Mouse (Mus musculus) limb, embryonic 14.5 days (tissue): Measurements from ENCODE around the gene Ankrd6. TPM values are rescaled to one million over a fixed set of nuclear protein-coding genes. Genes with fewer than 3 reads are reported as not detected.

ENCODE experiments used
- ATAC-seq: fragments of 200-750 bp; cut with Nextera tagmentation; 2 replicates; pipeline ENCODE4 v1.8.0; 2017; ENCODE audit warnings: low read depth, moderate number of reproducible peaks, moderate TSS enrichment; ENCODE audit not compliant: low FRiP score
- DNase-seq: peaks from one replicate; pipeline ENCODE4 v3.0.0-alpha.2; 2015; ENCODE audit warnings: low spot score
- H3K27ac ChIP-seq: fragments of 300-500 bp; sonication (generic); replicated peaks from 2 replicates; pipeline ENCODE4 v1.5.1; 2014; ENCODE audit warnings: low read depth, mild to moderate bottlenecking, low read length, moderate library complexity, mixed read lengths
- H3K27me3 ChIP-seq: fragments of 300-500 bp; sonication (generic); 2 replicates; pipeline ENCODE4 v1.6.1; 2014; ENCODE audit warnings: low read length, mixed read lengths; ENCODE audit not compliant: control insufficient read depth, insufficient read depth
- H3K36me3 ChIP-seq: fragments of 300-500 bp; sonication (generic); 2 replicates; pipeline ENCODE4 v1.6.1; 2014; ENCODE audit warnings: mild to moderate bottlenecking, low read length, moderate library complexity, mixed read lengths; ENCODE audit not compliant: control insufficient read depth, insufficient read depth
- H3K4me1 ChIP-seq: fragments of 300-500 bp; sonication (generic); 2 replicates; pipeline ENCODE4 v1.6.1; 2014; ENCODE audit warnings: antibody characterized with exemption, low read length, mixed read lengths; ENCODE audit not compliant: control insufficient read depth, insufficient read depth
- H3K4me2 ChIP-seq: fragments of 300-500 bp; sonication (generic); replicated peaks from 2 replicates; pipeline ENCODE4 v1.6.1; 2014; ENCODE audit warnings: low read depth, mild to moderate bottlenecking, low read length, moderate library complexity; ENCODE audit not compliant: severe bottlenecking
- H3K4me3 ChIP-seq: fragments of 300-500 bp; sonication (generic); replicated peaks from 2 replicates; pipeline ENCODE4 v1.5.1; 2014; ENCODE audit warnings: low read length
- H3K9ac ChIP-seq: fragments of 300-500 bp; sonication (generic); 2 replicates; pipeline ENCODE4 v1.6.1; 2014; ENCODE audit warnings: mild to moderate bottlenecking, low read depth, low read length, moderate library complexity; ENCODE audit not compliant: severe bottlenecking
- H3K9me3 ChIP-seq: fragments of 300-500 bp; sonication (generic); 2 replicates; pipeline ENCODE4 v1.6.1; 2016; ENCODE audit warnings: low read length; ENCODE audit not compliant: control insufficient read depth
- POLR2A ChIP-seq: fragments of 200-500 bp; IDR thresholded peaks from 2 replicates; pipeline ENCODE4 v1.8.0; 2012; ENCODE audit warnings: inconsistent platforms, mild to moderate bottlenecking, moderate library complexity, borderline replicate concordance; ENCODE audit not compliant: insufficient read depth, insufficient read length; ENCODE audit errors: extremely low read depth
- WGBS: fragments of 180-500 bp; shearing (Covaris S2); extraction: QIAGEN DNeasy Blood & Tissue Kit; methylation state at CpG from one replicate; pipeline ENCODE4 v1.1.7; 2014; 5-methylcytosine and 5-hydroxymethylcytosine counted together
- polyA plus RNA-seq, 2 experiments: library from polyadenylated mRNA; depleted of rRNA in 1 of 2; stranded (reverse) in 1 of 2; unstranded in 1 of 2; fragments of >200 nt; fragmentation: Nextera tagmentation in 1 of 2; extraction: Ambion mirVana in 1 of 2; gene quantifications; 2 replicates each; pipeline versions ENCODE4 v1.2.1 to v1.2.3; 2012 to 2014

The Ankrd6 gene
- polyA plus RNA-seq, 2 experiments = 4.9 to 10.9 TPM

DNA sequence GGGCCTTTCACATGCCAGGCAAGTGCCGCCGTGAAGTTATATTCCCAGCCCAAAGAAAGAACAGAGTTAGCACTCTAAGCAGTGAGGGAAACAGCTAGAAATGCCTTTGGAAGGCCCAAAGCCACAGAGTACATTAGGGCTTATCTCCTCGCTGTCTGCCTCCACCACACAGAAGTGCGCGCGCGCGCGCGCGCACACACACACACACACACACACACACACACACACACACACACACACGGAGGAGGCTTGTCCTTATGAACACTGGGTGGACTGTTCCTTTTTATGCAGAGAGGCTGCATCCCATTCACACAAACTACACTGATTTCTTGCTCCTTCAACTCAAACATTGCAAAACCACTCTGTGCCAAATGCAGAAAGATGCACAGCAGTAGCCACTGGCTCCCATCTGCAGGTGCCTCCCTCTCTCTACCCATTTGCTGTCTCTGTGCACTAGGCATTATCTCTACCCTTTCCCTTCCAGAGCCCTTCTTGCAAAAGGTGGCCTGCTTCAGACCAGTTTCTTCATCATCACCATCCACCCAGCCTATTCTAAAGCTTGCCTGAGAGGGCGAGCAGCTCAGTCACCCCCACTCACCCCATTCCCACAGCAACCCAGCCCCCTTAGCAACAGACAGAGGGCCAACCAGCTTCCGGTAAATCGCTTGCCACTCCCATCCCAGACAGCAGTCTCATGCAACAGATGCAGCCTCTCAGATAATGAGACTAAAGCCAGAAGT, 88.5 kb downstream of the Ankrd6 start:
- H3K4me1 ChIP-seq = peaks cover 9% of the 10 kb centered on the region
- H3K4me3 ChIP-seq = no peak overlapping the region
- H3K9me3 ChIP-seq = no peaks in the 10 kb centered on the region
- no peak for DNase-seq
- H3K4me2 ChIP-seq = no peak overlapping the region
- no peak overlapping the region for H3K27ac ChIP-seq
- whole genome bisulfite sequencing = 68% methylated on average over 15 of the region's 15 CpGs
- no peaks in the 10 kb centered on the region for H3K36me3 ChIP-seq
- TF ChIP-seq POLR2A = no peak
- ATAC-seq = no peak
- no peak overlapping the region for H3K9ac ChIP-seq
- H3K27me3 ChIP-seq = no peaks in the 10 kb centered on the region

DNA sequence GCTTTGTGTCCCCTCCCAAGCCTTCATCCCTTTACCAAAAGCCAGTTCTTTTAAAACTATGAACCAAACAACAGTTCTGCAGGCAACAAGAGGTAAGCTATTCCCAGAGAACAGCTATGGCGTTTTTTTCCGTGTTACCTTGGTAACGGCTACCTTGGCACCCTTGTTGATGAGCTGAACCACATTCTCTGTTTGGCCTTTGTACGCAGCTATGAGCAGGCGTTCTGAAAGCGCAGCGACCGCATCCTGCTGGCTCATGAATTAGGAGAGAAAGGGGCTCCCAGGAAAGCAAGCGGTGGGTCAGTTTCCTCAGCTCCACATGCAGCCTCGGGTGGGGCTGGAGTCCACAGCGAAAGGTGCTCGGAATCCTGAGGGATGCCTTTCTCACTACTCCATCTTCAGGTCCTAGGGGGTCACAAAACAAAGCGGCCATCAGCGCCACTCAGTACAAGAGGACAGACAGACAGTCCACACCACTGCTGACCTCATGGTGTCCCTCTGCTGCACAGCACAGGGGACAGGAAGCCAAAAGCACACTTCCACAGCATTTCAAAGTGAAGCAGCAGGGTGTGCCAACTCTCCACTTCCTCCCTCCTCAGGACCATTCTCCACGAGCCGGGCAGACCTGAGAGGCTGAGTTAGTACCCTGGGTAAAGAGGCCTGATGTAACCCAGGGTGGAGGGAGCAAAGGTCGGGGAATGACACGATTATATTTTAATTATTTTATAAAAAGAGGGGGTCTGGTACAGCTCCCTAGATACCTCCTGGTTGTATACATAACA, 90.3 kb downstream of the Ankrd6 start:
- DNase-seq (no peak), ATAC-seq (no peak)
- TF ChIP-seq POLR2A = no peak
- no peak overlapping the region for H3K4me2 ChIP-seq
- H3K4me3 ChIP-seq = no peak overlapping the region
- no peaks in the 10 kb centered on the region for H3K36me3 ChIP-seq
- no peaks in the 10 kb centered on the region for H3K27me3 ChIP-seq
- H3K4me1 ChIP-seq = peaks cover 9% of the 10 kb centered on the region
- H3K27ac ChIP-seq = no peak overlapping the region
- no peak overlapping the region for H3K9ac ChIP-seq
- no peaks in the 10 kb centered on the region for H3K9me3 ChIP-seq
- WGBS = 73% methylated on average over 18 of the region's 18 CpGs

DNA sequence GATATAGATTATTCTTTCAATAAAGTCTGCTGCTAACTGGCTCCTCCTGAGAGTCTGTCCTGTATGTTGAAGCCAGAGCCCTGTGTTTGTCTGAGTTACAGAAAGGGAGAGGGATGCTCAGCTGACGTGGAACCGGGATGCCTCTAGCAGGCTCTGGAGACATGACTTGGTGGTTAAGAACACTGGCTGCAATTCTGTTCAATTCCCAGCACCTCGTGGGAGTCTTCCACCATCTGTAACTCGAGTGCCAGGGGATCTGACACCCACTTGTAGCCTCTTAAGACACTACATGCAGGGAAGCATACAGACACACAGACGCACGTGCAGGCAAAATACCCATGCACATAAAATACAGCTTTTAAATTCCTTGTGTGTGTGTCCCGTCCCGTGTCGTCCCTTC, 95.1 kb downstream of the Ankrd6 start:
- no peak for DNase-seq
- no peak for TF ChIP-seq POLR2A
- H3K9me3 ChIP-seq = no peaks in the 10 kb centered on the region
- H3K4me2 ChIP-seq = no peak overlapping the region
- 46% methylated on average over 9 of the region's 9 CpGs for WGBS
- H3K36me3 ChIP-seq = no peaks in the 10 kb centered on the region
- H3K4me1 ChIP-seq = peaks cover 6% of the 10 kb centered on the region
- no peak for ATAC-seq
- H3K27ac ChIP-seq = no peak overlapping the region
- H3K9ac ChIP-seq = no peak overlapping the region
- H3K4me3 ChIP-seq = no peak overlapping the region
- H3K27me3 ChIP-seq = no peaks in the 10 kb centered on the region

DNA sequence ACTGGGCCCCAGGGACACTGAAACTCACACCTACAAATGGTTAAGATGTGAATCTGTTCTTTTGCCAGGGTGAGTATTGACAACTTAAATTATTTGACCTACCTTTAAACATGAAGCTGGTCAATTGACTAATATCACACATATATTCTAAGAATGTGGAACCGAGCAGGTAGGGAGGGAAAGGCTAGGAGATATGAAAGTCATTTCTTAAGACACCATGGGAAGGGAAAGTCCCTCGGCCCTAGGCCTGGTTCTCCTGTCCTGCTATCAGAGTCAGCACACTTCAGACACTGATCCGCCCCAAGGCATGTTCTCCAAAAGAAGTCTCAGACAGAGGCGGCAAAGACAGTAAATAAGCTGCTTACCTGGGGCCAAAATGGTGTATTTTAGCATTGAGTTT, 95.7 kb downstream of the Ankrd6 start:
- Histone ChIP-seq H3K27ac (no peak overlapping the region), H3K4me2 (no peak overlapping the region), H3K9me3 (no peaks in the 10 kb centered on the region), H3K36me3 (no peaks in the 10 kb centered on the region), H3K4me3 (no peak overlapping the region), H3K9ac (no peak overlapping the region), H3K4me1 (peaks cover 6% of the 10 kb centered on the region), H3K27me3 (no peaks in the 10 kb centered on the region)
- TF ChIP-seq POLR2A = no peak
- WGBS = 72% methylated on average over 4 of the region's 4 CpGs
- ATAC-seq (no peak), DNase-seq (no peak)

DNA sequence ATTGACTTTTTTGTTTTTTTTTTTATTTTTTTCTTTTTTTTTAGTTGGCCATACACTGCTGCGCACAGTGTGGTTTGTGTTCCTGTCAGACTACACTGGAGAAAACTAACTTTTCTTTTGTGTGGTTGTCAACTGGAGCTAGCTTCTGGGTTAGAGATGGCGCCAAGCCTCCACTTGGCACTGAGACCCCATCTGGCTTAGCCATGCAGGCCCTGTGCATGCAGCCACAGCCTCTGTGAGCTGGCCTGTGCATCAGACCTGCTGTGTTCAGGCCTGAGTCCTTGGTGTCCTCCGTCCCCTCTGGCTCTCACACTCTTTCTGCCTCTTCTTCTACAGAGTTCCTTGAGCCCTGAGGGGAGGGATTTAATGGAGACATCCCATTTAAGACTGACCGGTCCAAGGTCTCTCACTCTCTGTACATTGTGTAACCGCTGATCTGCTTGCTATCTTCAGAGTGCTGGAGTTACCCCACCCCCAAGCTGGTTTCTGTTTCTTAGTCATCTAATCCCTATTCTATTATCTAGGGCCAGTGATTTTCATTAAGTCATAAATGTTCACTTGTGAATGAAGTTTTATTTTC, 96.9 kb downstream of the Ankrd6 start:
- Histone ChIP-seq H3K4me2 (no peak overlapping the region), H3K4me1 (peaks cover 6% of the 10 kb centered on the region), H3K27me3 (no peaks in the 10 kb centered on the region), H3K9ac (no peak overlapping the region), H3K9me3 (no peaks in the 10 kb centered on the region), H3K4me3 (no peak overlapping the region), H3K36me3 (no peaks in the 10 kb centered on the region), H3K27ac (no peak overlapping the region)
- no peak for DNase-seq
- TF ChIP-seq POLR2A = no peak
- no peak for ATAC-seq
- 84% methylated on average over 5 of the region's 5 CpGs for WGBS
